Mouse (Mus musculus) liver, adult 2 months (tissue): ENCODE data around the gene Mamstr.

Experiments used
- CTCF ChIP-seq: fragments of 200-500 bp; IDR thresholded peaks from 2 replicates; pipeline ENCODE4 v1.5.1; 2011; ENCODE audit warnings: low read depth, low read length, control low read depth
- POLR2A ChIP-seq: fragments of 200-500 bp; IDR thresholded peaks from 2 replicates; pipeline ENCODE4 v1.6.1; 2011; ENCODE audit warnings: low read length, control low read depth; ENCODE audit not compliant: insufficient read depth; ENCODE audit errors: extremely low read depth

DNA sequence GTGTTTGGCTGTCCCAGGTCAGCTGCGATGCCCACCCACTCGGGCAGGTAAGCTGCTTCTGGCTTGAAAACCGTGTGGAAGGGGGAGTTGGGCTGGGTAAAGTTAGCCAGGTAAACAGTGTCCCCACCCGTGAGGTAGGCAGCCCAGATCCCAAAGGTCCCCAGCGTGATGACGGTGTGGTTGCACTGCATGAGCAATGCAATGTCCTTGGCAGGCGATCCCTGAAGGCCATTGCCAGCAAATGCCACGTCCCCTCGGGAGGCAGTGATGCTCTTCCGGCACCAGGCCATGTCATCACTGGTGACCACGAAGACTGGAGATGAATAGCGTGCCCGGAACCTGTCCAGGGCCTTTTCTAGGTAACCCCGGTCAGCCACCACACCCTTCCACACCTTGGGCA is 38.7 kb downstream of the Mamstr start:
- TF ChIP-seq POLR2A: no peak
- no peak for TF ChIP-seq CTCF
